Mouse (Mus musculus) ES-Bruce4 (cell line): Measurements from ENCODE around the gene Rpl32. TPM values are rescaled to one million over a fixed set of nuclear protein-coding genes. Genes with fewer than 3 reads are reported as not detected.

Experiments used
- H3K27ac ChIP-seq: 2 replicates; pipeline ENCODE4 v1.5.1; 2012; ENCODE audit warnings: low read length, inconsistent platforms; ENCODE audit not compliant: insufficient read depth
- H3K27me3 ChIP-seq: 2 replicates; pipeline ENCODE4 v1.6.1; 2012; ENCODE audit warnings: mild to moderate bottlenecking, low read length, inconsistent platforms; ENCODE audit not compliant: control insufficient read depth, poor library complexity, insufficient read depth, severe bottlenecking
- H3K36me3 ChIP-seq: 2 replicates; pipeline ENCODE4 v1.6.1; 2012; ENCODE audit warnings: inconsistent platforms, mild to moderate bottlenecking, low read length, moderate library complexity; ENCODE audit not compliant: control insufficient read depth, poor library complexity, insufficient read depth, severe bottlenecking
- H3K4me1 ChIP-seq: one replicate; pipeline ENCODE4 v1.8.1; 2011; ENCODE audit warnings: low read length; ENCODE audit not compliant: control insufficient read depth, insufficient read depth
- H3K4me3 ChIP-seq: 2 replicates; pipeline ENCODE4 v1.5.1; 2011; ENCODE audit warnings: low read depth, mild to moderate bottlenecking, low read length
- H3K9ac ChIP-seq: 2 replicates; pipeline ENCODE4 v1.6.1; 2012; ENCODE audit warnings: low read depth, mild to moderate bottlenecking, inconsistent platforms; ENCODE audit not compliant: poor library complexity, severe bottlenecking
- H3K9me3 ChIP-seq: replicated peaks from 2 replicates; pipeline ENCODE4 v1.6.1; 2012; ENCODE audit warnings: mild to moderate bottlenecking, low read length, inconsistent platforms; ENCODE audit not compliant: control insufficient read depth, poor library complexity, insufficient read depth, severe bottlenecking
- CTCF ChIP-seq: IDR thresholded peaks from one replicate; pipeline ENCODE4 v1.8.1; 2011; ENCODE audit warnings: low read depth, low read length
- EP300 ChIP-seq: IDR thresholded peaks from 2 replicates; pipeline ENCODE4 v1.6.1; 2011; ENCODE audit warnings: low read depth, low read length; ENCODE audit not compliant: insufficient read depth
- POLR2A ChIP-seq: IDR thresholded peaks from one replicate; pipeline ENCODE4 v1.8.1; 2011; ENCODE audit warnings: low read length; ENCODE audit not compliant: insufficient read depth
- polyA plus RNA-seq: library from polyadenylated mRNA; stranded (reverse); fragments of >200 nt; gene quantifications from 2 replicates; pipeline ENCODE4 v1.2.4, GENCODE M21; 2011; ENCODE audit warnings: low read depth; ENCODE audit not compliant: missing spikeins, insufficient read depth, insufficient read length

The Rpl32 gene
- polyA plus RNA-seq, 1 experiment, result 3,890 TPM

- H3K9me3 ChIP-seq, result no peaks in the 10 kb centered on the region
- 0 out of 2 replicates have a peak overlapping the region, but pooled peaks have one; percentile 18 for H3K9ac ChIP-seq
- peaks cover 8% of the 10 kb centered on the region for H3K4me1 ChIP-seq
- H3K36me3 ChIP-seq, result no peaks in the 10 kb centered on the region
- H3K27ac ChIP-seq, result no peak overlapping the region
- TF ChIP-seq CTCF (no peak), EP300 (no peak), POLR2A (no peak)
- peak overlapping the region; percentile 27; the same call in 1 of the 2 replicates for H3K4me3 ChIP-seq
- no peaks in the 10 kb centered on the region for H3K27me3 ChIP-seq
These were observed 41.2 kb downstream of the Rpl32 start for GRCm38 (mm10) chr6:115767357-115767756.

GRCm38 (mm10) chr6:115764179-115764578 lies 44.4 kb downstream of the Rpl32 start:
- Histone ChIP-seq H3K4me1 (peaks cover 13% of the 10 kb centered on the region), H3K36me3 (no peaks in the 10 kb centered on the region), H3K27ac (peak overlapping the region; percentile 80), H3K4me3 (no peak overlapping the region), H3K9ac (no peak overlapping the region), H3K9me3 (no peaks in the 10 kb centered on the region), H3K27me3 (no peaks in the 10 kb centered on the region)
- TF ChIP-seq CTCF (no peak), EP300 (peak; percentile 77)

GRCm38 (mm10) chr6:115761995-115762756 lies 46.4 kb downstream of the Rpl32 start, which contains the start of gene Tmem40:
Gene Tmem40, minus strand, starts transcription at chr6:115762410.
- H3K9ac ChIP-seq, result no peak within 1 kb of the TSS
- TF ChIP-seq POLR2A (no peak), CTCF (no peak), EP300 (no peak)
- H3K9me3 ChIP-seq, result no peaks in the 10 kb centered on the region
- H3K36me3 ChIP-seq, result no peaks in the 10 kb centered on the region
- H3K4me3 ChIP-seq, result no peak within 1 kb of the TSS
- peaks cover 14% of the 10 kb centered on the region for H3K4me1 ChIP-seq
- H3K27me3 ChIP-seq, result no peaks in the 10 kb centered on the region
- peak within 1 kb of the TSS; percentile 80 for H3K27ac ChIP-seq

- no peaks in the 10 kb centered on the region for H3K9me3 ChIP-seq
- no peaks in the 10 kb centered on the region for H3K36me3 ChIP-seq
- H3K27ac ChIP-seq, result peak overlapping the region; percentile 78
- H3K4me3 ChIP-seq, result no peak overlapping the region
- H3K27me3 ChIP-seq, result no peaks in the 10 kb centered on the region
- H3K9ac ChIP-seq, result no peak overlapping the region
- H3K4me1 ChIP-seq, result peaks cover 14% of the 10 kb centered on the region
- TF ChIP-seq POLR2A, result no peak
- TF ChIP-seq CTCF, result no peak
- TF ChIP-seq EP300, result no peak
These were observed 47.6 kb downstream of the Rpl32 start for GRCm38 (mm10) chr6:115760982-115761381.

- Histone ChIP-seq H3K9ac (no peak overlapping the region), H3K27me3 (no peaks in the 10 kb centered on the region), H3K36me3 (no peaks in the 10 kb centered on the region), H3K4me1 (peaks cover 13% of the 10 kb centered on the region), H3K4me3 (no peak overlapping the region), H3K9me3 (no peaks in the 10 kb centered on the region), H3K27ac (peak overlapping the region; percentile 19; the same call in 1 of the 2 replicates)
- TF ChIP-seq EP300 (peak; percentile 78), CTCF (no peak), POLR2A (no peak)
These were observed 48.4 kb downstream of the Rpl32 start for GRCm38 (mm10) chr6:115760137-115760536.

DNA sequence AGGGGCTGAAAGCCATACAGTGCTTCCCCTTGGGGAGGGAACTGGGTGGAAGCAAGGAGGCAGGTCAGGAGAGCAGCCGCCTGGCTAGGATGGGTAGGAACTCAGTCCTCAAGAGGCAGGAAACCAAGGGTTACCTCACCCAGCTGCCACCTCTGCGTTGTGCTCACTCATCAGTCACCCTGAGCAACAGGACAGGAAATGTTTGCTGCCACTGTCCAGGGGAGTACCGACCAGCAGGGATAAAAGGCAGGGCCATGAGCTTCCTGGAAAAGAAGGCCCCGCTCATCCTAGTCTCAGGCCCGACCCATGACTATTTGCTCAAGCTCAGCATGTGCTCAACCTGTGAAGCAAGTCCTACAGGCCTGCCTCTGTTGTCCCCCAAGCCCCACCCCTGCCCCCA lies 49.1 kb downstream of the Rpl32 start:
- Histone ChIP-seq H3K4me1 (peaks cover 10% of the 10 kb centered on the region), H3K4me3 (no peak overlapping the region), H3K36me3 (no peaks in the 10 kb centered on the region), H3K27ac (no peak overlapping the region), H3K9me3 (no peaks in the 10 kb centered on the region), H3K27me3 (no peaks in the 10 kb centered on the region), H3K9ac (no peak overlapping the region)
- TF ChIP-seq EP300 (no peak), CTCF (no peak), POLR2A (no peak)
